Mouse (Mus musculus) forebrain, embryonic 16.5 days (tissue): ENCODE data around the gene Aspg. TPM values are rescaled to one million over a fixed set of nuclear protein-coding genes. Genes with fewer than 3 reads are reported as not detected.

ENCODE experiments used
- ATAC-seq: fragments of 200-750 bp; cut with Nextera tagmentation; 2 replicates; pipeline ENCODE4 v1.8.0; 2017; ENCODE audit warnings: mild to moderate bottlenecking, moderate library complexity
- H3K27ac ChIP-seq: fragments of 300-500 bp; sonication (generic); 2 replicates; pipeline ENCODE4 v1.5.1; 2014; ENCODE audit warnings: low read length, control low read depth
- H3K27me3 ChIP-seq: fragments of 300-500 bp; sonication (generic); replicated peaks from 2 replicates; pipeline ENCODE4 v1.6.1; 2014; ENCODE audit warnings: low read length; ENCODE audit not compliant: control insufficient read depth, insufficient read depth
- H3K36me3 ChIP-seq: fragments of 300-500 bp; sonication (generic); 2 replicates; pipeline ENCODE4 v1.6.1; 2014; ENCODE audit not compliant: control insufficient read depth, insufficient read depth
- H3K4me1 ChIP-seq: fragments of 300-500 bp; sonication (generic); replicated peaks from 2 replicates; pipeline ENCODE4 v1.6.1; 2014; ENCODE audit warnings: low read length; ENCODE audit not compliant: control insufficient read depth, insufficient read depth
- H3K4me2 ChIP-seq: fragments of 300-500 bp; sonication (generic); 2 replicates; pipeline ENCODE4 v1.6.1; 2014; ENCODE audit warnings: mild to moderate bottlenecking, low read length, control low read depth
- H3K4me3 ChIP-seq: fragments of 300-500 bp; sonication (generic); replicated peaks from 2 replicates; pipeline ENCODE4 v1.5.1; 2014; ENCODE audit warnings: mild to moderate bottlenecking, low read length, control low read depth
- H3K9ac ChIP-seq: fragments of 300-500 bp; sonication (generic); replicated peaks from 2 replicates; pipeline ENCODE4 v1.6.1; 2014; ENCODE audit warnings: low read depth, low read length, control low read depth
- H3K9me3 ChIP-seq: fragments of 300-500 bp; sonication (generic); 2 replicates; pipeline ENCODE4 v1.6.1; 2016; ENCODE audit warnings: low read length; ENCODE audit not compliant: control insufficient read depth
- WGBS: fragments of 180-500 bp; shearing (Covaris S2); extraction: QIAGEN DNeasy Blood & Tissue Kit; methylation state at CpG from one replicate; pipeline ENCODE4 v1.1.7; 2014; 5-methylcytosine and 5-hydroxymethylcytosine counted together
- microRNA counts: library from miRNA; unstranded; fragments of <30 nt; microRNA quantifications from one replicate; lab custom pipeline; 2016
- microRNA-seq: library from miRNA; unstranded; fragments of <30 nt; microRNA quantifications from one replicate; pipeline ENCODE4, GENCODE M21; 2017
- polyA plus RNA-seq: library from polyadenylated mRNA; unstranded; fragments of >200 nt; fragmentation: Nextera tagmentation; extraction: Ambion mirVana; gene quantifications from 2 replicates; pipeline ENCODE4 v1.2.1, GENCODE M21; 2015

Gene Aspg
- polyA plus RNA-seq, 1 experiment from 2014 or later = 0.75 TPM

DNA sequence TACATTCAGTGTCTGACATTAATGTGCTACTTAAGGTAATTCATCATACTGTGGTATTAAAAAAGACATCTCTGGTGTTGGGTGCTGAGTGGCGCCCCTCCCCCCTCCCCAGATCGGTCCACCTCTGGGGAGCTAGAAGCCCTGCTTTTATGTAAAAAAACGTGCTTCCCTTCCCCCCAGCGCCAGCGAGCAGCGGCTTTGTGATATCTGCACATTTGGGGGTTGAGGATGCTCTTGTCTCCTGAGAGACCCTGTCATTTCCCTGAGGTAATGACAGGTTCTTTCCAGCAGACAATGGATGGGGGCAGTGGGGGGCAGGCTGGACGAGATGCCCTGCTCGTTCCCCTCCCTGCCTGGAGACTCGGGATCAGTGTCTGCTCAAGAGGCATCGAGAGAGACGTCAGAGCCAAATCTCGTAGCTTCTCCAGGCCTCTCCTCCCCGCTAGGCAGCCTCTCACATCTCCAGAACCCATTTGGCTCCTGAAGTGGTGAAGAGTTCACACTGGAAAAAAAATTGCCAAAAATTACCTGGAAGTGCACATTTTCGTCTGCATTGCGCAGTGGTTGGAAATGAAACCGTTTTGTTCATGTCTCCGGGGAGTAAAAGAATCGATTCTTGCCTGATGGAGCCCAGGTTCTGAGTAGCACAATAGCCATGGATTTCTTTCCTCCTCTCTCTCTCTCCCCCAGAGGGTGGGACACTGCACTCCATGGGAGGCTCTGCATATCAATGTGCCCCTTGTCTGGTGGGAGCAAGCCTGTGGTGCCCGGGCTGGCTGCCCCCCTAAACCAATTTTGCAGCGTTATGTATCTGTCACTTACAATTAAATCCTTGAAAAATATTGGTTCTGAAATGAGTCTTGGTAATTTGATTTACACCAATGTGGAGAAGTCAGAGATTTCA lies 64.4 kb downstream of the Aspg start:
- 19% methylated on average over 20 of the region's 20 CpGs for WGBS
- H3K4me3 ChIP-seq = no peak overlapping the region
- H3K27ac ChIP-seq = peak overlapping the region; percentile 78
- peak overlapping the region; percentile 16 for H3K4me2 ChIP-seq
- H3K9ac ChIP-seq = peak overlapping the region; percentile 36
- peak; percentile 59 for ATAC-seq
- H3K36me3 ChIP-seq = peaks cover 10% of the 10 kb centered on the region
- peaks cover 29% of the 10 kb centered on the region for H3K4me1 ChIP-seq
- no peaks in the 10 kb centered on the region for H3K27me3 ChIP-seq
- H3K9me3 ChIP-seq = no peaks in the 10 kb centered on the region

DNA sequence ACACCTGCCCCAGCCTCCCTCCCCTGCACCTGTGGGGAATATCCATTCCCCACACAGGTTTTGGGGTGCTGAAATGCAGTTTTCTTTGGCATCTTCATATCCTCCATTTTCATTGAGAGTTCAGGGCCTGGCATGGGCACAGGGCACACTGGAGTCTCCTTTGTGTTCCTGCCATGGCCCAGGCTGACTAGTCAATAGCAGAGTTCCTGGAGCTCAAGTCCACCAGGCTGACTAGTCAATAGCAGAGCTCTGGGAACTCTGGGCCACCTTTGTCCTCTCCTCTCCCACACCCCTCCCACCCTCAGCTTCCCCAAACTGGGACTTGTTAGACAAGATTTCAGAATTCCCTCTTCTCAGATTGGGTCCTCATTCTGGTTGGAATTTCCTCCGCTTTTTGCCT lies 65.2 kb downstream of the Aspg start:
- Histone ChIP-seq H3K4me3 (no peak overlapping the region), H3K4me1 (peaks cover 29% of the 10 kb centered on the region), H3K9me3 (no peaks in the 10 kb centered on the region), H3K9ac (no peak overlapping the region), H3K27me3 (no peaks in the 10 kb centered on the region), H3K27ac (peak overlapping the region; percentile 78), H3K36me3 (peaks cover 16% of the 10 kb centered on the region), H3K4me2 (no peak overlapping the region)
- WGBS = 97% methylated on average over 1 of the region's 1 CpGs
- no peak for ATAC-seq

DNA sequence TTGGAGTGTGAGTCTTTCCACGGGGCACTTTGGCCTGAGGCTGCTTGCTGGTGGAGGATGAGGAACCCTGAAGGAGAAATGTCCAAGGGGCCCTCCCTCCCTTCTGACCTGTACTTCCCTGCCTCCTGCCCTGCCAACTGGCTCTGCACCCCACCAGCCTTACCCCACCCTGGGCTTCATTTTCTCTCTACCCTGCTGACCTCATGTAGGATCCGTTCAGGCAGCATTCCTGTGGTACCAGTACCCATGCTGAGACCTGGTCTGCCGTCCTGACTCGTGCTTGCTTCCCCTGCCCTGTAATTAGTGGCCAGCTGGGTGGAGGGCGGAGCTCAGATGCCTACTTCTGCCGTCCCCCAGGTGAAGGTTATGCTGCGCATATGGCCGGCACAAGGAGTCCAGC lies 65.7 kb downstream of the Aspg start:
- 65% methylated on average over 8 of the region's 8 CpGs for WGBS
- Histone ChIP-seq H3K27ac (no peak overlapping the region; the same call in 1 of the 2 replicates), H3K9ac (no peak overlapping the region), H3K9me3 (no peaks in the 10 kb centered on the region), H3K4me3 (no peak overlapping the region), H3K4me1 (peaks cover 29% of the 10 kb centered on the region), H3K36me3 (peaks cover 22% of the 10 kb centered on the region), H3K4me2 (no peak overlapping the region), H3K27me3 (no peaks in the 10 kb centered on the region)
- ATAC-seq = no peak

MicroRNAs within 50 kb of the gene (microRNA counts, 519-probe panel; counts per million panel counts)
- microRNA mmu-miR-203 (lab: Ali Mortazavi, UCI) = 2,611 counts per million, percentile 65 among the panel's probes with 10 or more counts

Small RNA genes within 50 kb of the gene (microRNA-seq; reads per million reads assigned to microRNA genes)
- gene Mir203 (1,437 reads per million, percentile 81 among the genes with 10 or more reads in this experiment), gene Mir3073a (not detected), gene Mir3073b (not detected)

Other genes with a start within 250 kb of the Aspg start
- gene Ppp1r13b, start 198.6 kb upstream of the Aspg start, polyA plus RNA-seq = 21.8 and 23.5 TPM in 2 replicates
- gene Atp5mpl, start 139.7 kb upstream of the Aspg start, polyA plus RNA-seq = 562 and 571 TPM in 2 replicates
- gene Tdrd9, start 135.1 kb upstream of the Aspg start, polyA plus RNA-seq = 0.19 and 0.44 TPM in 2 replicates
- not detected in 2 replicates for gene Rd3l, start 125.4 kb upstream of the Aspg start, polyA plus RNA-seq
- gene Kif26a, start 39.5 kb downstream of the Aspg start, polyA plus RNA-seq = 17.3 and 21.2 TPM in 2 replicates